Mouse (Mus musculus): ENCODE results near the gene Ifnk. TPM values are rescaled to one million over a fixed set of nuclear protein-coding genes. Genes with fewer than 3 reads are reported as not detected.

The Ifnk gene
- polyA plus RNA-seq, 1 experiment from 2014 or later = 0.26 TPM

DNA sequence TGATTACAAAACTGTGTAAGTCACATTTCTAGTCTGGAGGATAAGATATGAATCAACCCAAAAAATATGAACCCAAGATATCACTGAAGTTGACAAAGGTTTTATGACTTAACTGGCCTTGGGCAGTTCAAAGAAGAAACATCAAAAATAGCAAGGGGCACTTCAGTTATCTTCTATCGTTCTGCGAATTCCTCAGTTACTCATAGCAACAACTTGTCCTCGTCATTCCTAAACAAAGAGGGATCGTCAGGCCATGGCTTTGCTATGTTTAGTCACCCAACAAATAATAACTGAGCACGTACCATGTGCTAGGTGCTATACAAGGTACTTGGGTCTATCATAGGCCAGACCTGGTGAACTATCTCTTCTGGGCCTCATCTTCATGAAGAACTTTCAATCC is 5.3 kb upstream of the Ifnk start:
- Histone ChIP-seq H3K27ac (no peak overlapping the region), H3K36me3 (no peaks in the 10 kb centered on the region), H3K9me3 (no peaks in the 10 kb centered on the region), H3K4me3 (no peak overlapping the region), H3K4me1 (replicated peaks) (no peaks in the 10 kb centered on the region), H3K27me3 (ENCODE audit: insufficient read depth, poor library complexity, severe bottlenecking) (no peaks in the 10 kb centered on the region)
- DNase-seq (ENCODE audit: low spot score) = no peak
- 93% methylated on average over 5 of the region's 5 CpGs for WGBS

DNA sequence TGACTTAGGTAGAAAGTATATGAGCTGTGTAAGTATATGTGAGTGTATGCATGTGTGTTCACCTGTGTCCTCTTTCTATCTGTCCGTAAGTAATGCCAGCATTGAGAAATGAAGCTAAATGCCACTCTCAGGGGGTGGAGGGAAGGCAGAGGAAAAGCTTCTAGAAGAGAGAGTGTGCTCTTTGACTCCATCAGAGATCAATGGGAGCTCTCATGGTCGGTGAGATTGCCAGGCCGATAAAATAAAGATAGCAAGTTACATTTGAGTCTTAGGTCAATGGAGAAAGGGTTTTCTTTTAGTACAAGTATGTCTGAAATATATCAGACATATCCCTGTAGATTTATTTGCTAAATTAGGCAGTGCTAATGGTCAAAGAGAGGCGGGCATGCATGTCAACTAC is 3.5 kb upstream of the Ifnk start:
- Histone ChIP-seq H3K9me3 (no peaks in the 10 kb centered on the region), H3K4me1 (replicated peaks) (peaks cover 2% of the 10 kb centered on the region; the same call in 1 of the 2 replicates), H3K27me3 (ENCODE audit: insufficient read depth, poor library complexity, severe bottlenecking) (no peaks in the 10 kb centered on the region), H3K27ac (no peak overlapping the region), H3K36me3 (no peaks in the 10 kb centered on the region), H3K4me3 (no peak overlapping the region)
- no peak for DNase-seq (ENCODE audit: low spot score)
- WGBS = 89% methylated on average over 4 of the region's 4 CpGs

DNA sequence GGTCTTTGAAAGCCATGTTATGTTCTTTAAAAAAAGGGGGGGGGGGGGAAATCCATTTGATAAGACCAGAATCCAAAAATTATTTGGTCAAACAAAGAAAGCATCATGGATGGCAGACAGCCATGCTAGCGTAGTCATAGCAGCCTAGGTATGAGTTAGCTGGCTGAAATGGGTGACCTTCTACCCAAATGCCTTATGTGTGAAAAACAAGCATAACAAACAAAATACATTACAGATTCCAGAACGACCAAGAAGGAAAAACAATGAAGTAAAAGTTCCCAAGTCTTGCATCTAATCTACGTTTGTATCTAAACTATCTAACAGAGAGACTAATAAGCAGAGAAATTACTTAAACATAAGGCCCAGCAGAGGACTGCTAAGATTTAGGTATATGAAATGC is 1.1 kb upstream of the Ifnk start:
- no peaks in the 10 kb centered on the region for H3K9me3 ChIP-seq
- no peak for DNase-seq (ENCODE audit: low spot score)
- no peaks in the 10 kb centered on the region for H3K27me3 ChIP-seq (ENCODE audit: insufficient read depth, poor library complexity, severe bottlenecking)
- no peak overlapping the region for H3K4me3 ChIP-seq
- H3K27ac ChIP-seq = no peak overlapping the region
- 85% methylated on average over 3 of the region's 3 CpGs for WGBS
- H3K4me1 ChIP-seq (replicated peaks) = peaks cover 25% of the 10 kb centered on the region
- no peaks in the 10 kb centered on the region for H3K36me3 ChIP-seq

DNA sequence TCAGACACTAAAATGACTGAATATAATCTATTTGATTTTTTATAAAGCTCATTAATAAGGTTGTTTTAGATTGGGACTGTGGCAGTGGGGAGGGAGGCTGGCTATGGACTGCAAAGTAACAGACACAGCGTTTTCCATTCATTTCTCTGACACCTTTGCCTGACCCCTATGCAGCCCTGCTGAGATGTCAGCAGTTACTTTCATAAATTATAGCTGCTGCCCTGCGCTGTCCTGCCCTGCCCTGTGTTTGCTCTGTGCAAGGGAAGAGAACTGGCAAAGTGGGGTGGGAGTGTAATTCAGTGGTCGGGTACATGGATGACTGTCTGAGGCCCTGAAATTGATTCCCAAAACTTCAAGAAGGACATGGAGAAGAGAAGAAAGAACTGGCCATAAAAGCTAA is 2.2 kb downstream of the Ifnk start:
- no peak overlapping the region for H3K4me3 ChIP-seq
- H3K9me3 ChIP-seq = no peaks in the 10 kb centered on the region
- H3K36me3 ChIP-seq = no peaks in the 10 kb centered on the region
- no peak for DNase-seq (ENCODE audit: low spot score)
- H3K27me3 ChIP-seq (ENCODE audit: insufficient read depth, poor library complexity, severe bottlenecking) = peaks cover 8% of the 10 kb centered on the region; the same call in 1 of the 2 replicates
- H3K4me1 ChIP-seq (replicated peaks) = peaks cover 44% of the 10 kb centered on the region
- no peak overlapping the region for H3K27ac ChIP-seq
- WGBS = 25% methylated on average over 3 of the region's 3 CpGs

DNA sequence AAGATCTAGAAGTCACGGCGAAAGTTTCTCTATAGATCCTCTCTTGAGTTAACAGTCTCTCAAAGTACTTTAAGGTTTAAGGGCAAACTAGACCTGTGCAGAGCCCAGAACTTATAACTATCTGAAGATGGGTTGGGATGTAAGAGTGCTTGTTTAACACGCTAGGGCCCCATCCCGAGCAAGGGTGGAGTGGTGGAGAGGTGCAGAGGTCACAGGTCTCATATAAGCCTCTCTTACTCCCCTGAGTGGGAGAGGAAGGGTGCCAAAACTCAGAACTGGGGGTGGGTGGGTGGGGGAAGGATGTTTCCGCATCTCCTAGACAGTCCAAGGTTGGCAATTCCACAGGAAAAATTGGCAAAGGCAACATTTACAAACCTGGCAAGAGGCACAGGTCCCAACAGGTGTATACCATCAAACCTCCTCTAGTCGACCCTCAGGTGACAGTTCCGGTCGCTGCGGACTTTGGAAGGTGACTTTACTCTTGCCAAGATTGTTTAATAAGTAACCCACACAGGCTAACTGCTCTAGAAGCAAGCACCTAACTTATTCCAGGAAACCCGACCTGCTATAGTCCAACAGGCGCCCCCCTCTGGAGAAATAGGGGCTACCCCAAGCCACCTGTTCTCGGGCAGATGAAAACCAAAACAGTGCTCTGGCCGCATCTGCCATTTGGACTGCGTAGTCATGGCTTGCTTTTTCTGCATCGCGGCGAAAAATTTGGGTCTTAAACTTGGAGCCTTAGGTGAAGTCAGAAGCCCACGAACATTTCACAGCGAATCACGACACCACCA is 3.5 kb downstream of the Ifnk start:
- peak overlapping the region; percentile 92 for H3K27ac ChIP-seq
- no peaks in the 10 kb centered on the region for H3K9me3 ChIP-seq
- H3K36me3 ChIP-seq = no peaks in the 10 kb centered on the region
- H3K4me1 ChIP-seq (replicated peaks) = peaks cover 44% of the 10 kb centered on the region
- peak overlapping the region; percentile 75 for H3K4me3 ChIP-seq
- H3K27me3 ChIP-seq (ENCODE audit: insufficient read depth, poor library complexity, severe bottlenecking) = peaks cover 9% of the 10 kb centered on the region; the same call in 1 of the 2 replicates
- 24% methylated on average over 20 of the region's 20 CpGs for WGBS
- DNase-seq (ENCODE audit: low spot score) = peak; percentile 59

DNA sequence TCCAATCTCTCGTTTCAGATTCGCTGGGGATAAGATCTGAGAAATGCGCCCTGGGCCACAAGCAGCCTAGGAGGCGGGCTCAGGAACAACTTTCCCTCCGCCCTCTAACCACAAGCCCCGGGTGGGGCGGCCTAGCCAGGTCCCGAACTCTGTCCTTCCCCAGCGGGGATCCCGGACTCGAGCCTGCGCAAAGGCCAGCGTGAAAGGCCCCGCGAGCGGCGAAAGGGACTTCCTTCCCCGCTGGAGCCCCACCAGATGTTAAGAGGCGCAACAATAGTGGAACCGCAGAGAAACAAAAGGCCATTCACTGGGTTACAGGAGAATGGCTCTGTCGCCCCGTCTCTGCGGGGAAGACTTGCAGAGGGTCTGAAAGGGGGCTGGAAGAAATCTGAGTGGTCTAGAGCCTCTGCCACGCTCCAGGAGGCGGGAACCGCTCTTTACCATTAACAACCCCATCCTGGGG is 4.3 kb downstream of the Ifnk start:
- Histone ChIP-seq H3K36me3 (no peaks in the 10 kb centered on the region), H3K4me3 (peak overlapping the region; percentile 75), H3K9me3 (no peaks in the 10 kb centered on the region), H3K27me3 (ENCODE audit: insufficient read depth, poor library complexity, severe bottlenecking) (peaks cover 9% of the 10 kb centered on the region; the same call in 1 of the 2 replicates), H3K4me1 (replicated peaks) (peaks cover 44% of the 10 kb centered on the region), H3K27ac (peak overlapping the region; percentile 92)
- DNase-seq (ENCODE audit: low spot score) = peak; percentile 84
- under 1% methylated on average over 26 of the region's 26 CpGs for WGBS

DNA sequence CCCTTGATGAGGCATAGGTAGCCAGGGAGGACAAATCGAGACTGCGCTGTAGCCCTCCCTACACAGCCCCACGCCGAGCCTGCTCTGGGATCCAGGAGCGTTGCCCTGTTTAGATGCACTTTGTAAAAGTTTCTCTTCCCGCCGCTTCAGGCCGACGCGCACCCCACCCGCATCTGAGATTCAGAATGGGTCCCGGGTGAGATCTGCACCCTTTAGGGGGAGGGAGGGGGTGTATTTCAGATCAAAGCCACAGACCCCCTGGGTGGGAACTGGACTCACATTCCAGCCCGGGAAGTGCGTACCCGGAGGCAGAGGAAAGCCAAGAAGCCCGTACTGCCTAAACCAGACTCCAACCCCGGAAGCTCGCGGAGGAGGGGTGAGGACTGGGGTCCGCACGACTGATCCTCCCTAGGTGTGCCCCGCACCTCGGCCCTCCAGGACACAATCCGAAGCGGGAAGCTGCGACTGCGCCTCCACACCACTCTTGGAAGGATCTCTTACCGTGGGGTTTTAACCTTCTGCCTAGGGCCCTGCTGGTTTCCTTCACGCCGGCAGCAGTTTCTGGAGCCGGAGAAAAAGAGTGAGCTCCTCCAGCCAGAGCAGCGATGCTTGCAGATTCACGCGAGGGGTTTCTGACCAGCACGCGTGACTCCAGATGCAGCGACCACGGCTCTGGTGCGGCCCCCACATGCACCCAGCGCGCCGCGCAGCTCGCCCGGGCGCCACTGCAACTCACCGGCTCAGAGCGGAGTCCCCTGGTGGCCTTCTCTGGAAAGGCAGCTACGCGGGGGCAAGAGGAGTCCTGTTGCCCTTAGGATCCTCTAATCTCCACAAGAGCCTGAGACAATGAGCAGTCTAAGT is 5.1 kb downstream of the Ifnk start, which contains the start of gene Mob3b:
TSS of gene Mob3b (minus strand) at position 734 of the 861 bp plus-strand sequence.
- Histone ChIP-seq H3K9me3 (no peaks in the 10 kb centered on the region), H3K36me3 (no peaks in the 10 kb centered on the region), H3K27ac (peak within 1 kb of the TSS; percentile 92), H3K27me3 (ENCODE audit: insufficient read depth, poor library complexity, severe bottlenecking) (peaks cover 9% of the 10 kb centered on the region; the same call in 1 of the 2 replicates), H3K4me3 (peak within 1 kb of the TSS; percentile 75), H3K4me1 (replicated peaks) (peaks cover 44% of the 10 kb centered on the region)
- under 1% methylated on average over 50 of the region's 50 CpGs for WGBS
- peak; percentile 89 for DNase-seq (ENCODE audit: low spot score)

DNA sequence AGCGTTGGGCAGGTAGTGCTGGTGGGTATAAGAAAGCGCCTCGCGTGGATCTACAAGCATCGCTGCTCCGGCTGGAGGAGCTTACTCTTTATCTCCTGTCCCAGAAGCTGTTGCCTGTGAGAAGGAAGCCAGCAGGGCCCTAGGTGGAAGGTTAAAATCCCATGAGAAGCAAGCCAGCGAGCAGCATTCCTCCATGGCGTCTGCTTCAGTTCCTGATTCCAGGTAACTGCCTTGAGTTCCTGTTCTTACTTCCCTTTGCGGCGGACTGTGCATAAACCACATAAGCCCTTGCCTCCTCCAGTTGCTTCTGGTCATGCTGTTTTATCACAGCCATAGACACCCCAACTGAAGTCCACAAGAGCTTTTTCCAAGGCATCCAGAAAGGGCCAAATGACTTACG is 6.0 kb downstream of the Ifnk start:
- Histone ChIP-seq H3K27me3 (ENCODE audit: insufficient read depth, poor library complexity, severe bottlenecking) (peaks cover 9% of the 10 kb centered on the region; the same call in 1 of the 2 replicates), H3K4me1 (replicated peaks) (peaks cover 44% of the 10 kb centered on the region), H3K9me3 (no peaks in the 10 kb centered on the region), H3K4me3 (no peak overlapping the region), H3K36me3 (no peaks in the 10 kb centered on the region), H3K27ac (no peak overlapping the region)
- 66% methylated on average over 11 of the region's 11 CpGs for WGBS
- peak; percentile 4 for DNase-seq (ENCODE audit: low spot score)

DNA sequence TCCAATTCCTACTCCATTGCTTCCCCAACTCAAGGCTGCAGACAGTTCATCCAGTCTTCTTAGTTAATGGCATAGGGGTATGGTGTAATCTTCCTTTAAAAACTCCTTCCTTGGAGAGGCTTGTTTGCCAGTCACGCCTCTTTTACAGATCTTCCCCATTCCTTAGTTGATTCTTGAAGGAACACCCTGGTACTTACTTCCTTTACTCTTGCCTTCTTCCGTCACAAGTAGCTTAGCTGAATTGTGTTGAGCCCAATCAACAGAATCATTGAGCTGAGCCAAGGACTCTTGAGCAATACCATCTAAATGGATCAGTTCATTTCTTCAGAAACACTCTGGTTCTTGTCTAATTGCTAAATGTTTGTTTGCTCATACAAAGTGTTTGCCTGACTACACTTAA is 13.4 kb downstream of the Ifnk start:
- Histone ChIP-seq H3K4me1 (replicated peaks) (no peaks in the 10 kb centered on the region), H3K4me3 (no peak overlapping the region), H3K27me3 (ENCODE audit: insufficient read depth, poor library complexity, severe bottlenecking) (no peaks in the 10 kb centered on the region), H3K9me3 (no peaks in the 10 kb centered on the region), H3K27ac (no peak overlapping the region), H3K36me3 (no peaks in the 10 kb centered on the region)
- 87% methylated on average over 2 of the region's 2 CpGs for WGBS
- DNase-seq (ENCODE audit: low spot score) = no peak

DNA sequence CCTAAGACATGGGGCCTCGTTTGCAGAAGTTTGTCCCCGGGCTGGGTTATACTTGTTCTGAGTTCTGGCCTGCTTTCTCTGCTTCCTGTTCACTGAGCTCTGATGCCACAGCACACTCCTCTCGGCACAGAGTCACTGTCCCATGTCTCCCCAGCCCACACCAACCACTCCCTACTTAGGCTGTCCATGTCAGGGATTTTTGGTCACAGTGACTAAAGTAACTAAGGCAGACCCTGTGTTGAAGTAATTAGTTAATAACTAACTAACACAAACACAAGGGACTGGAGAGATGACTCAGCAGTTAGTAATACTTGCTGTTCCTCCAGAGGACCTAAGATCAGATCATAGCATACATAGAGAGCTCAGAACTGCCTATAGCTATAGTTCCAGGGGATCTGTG is 14.1 kb downstream of the Ifnk start:
- WGBS = 86% methylated on average over 3 of the region's 3 CpGs
- H3K4me3 ChIP-seq = no peak overlapping the region
- no peaks in the 10 kb centered on the region for H3K9me3 ChIP-seq

DNA sequence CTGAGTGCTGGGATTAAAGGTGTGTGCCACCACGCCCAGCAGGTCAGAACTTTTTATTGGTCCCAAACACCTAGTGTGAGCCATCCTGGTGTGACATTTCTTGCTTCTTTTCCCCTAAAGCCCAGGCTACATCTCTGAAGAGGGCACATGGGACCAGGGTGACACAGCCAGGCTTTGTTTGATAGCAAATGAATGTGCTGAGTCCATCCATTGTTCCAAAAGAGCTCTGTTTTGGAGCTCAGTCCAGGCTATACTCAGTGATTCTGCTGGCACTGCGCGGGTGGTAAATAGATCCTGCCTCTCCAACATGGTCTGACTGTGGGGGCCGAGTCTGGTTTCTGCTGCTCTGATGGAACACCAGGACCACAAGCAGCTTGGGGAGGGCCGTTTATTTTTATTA is 16.0 kb downstream of the Ifnk start:
- Histone ChIP-seq H3K9me3 (no peaks in the 10 kb centered on the region), H3K36me3 (no peaks in the 10 kb centered on the region), H3K27me3 (ENCODE audit: insufficient read depth, poor library complexity, severe bottlenecking) (no peaks in the 10 kb centered on the region), H3K27ac (no peak overlapping the region), H3K4me3 (no peak overlapping the region), H3K4me1 (replicated peaks) (no peaks in the 10 kb centered on the region)
- DNase-seq (ENCODE audit: low spot score) = no peak
- WGBS = 81% methylated on average over 5 of the region's 5 CpGs

More for the DNA sequence above, 14.1 kb downstream of the Ifnk start:
- DNase-seq (ENCODE audit: low spot score) = no peak
- Histone ChIP-seq H3K27me3 (ENCODE audit: insufficient read depth, poor library complexity, severe bottlenecking) (no peaks in the 10 kb centered on the region), H3K4me1 (replicated peaks) (no peaks in the 10 kb centered on the region), H3K36me3 (no peaks in the 10 kb centered on the region), H3K27ac (no peak overlapping the region)

DNA sequence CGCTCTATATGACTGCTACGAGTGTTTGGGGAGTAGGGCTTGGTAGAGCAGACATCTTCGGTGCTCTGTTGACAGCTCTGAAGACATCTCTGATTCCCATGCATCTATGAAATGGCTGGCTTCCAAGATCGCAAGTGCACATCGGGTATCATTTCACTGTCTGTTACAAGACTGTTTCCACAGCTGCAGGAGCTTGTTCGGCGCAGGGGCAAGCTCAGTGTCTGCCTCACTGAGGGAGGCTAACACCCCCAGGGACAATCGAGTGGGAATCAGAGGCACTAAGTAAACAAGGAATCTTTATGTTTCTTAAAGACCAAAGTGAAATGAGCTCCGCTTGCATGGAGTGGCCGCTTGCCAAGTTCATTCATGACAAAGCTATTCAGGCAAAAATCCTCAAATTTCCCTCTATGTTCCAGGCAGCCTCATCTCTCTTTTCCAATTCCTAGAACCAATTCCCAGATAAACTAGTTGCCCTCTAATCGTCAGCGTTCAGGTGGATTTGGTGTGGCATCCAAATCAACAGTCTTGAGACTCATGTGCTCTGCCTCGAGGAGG is 17.8 kb downstream of the Ifnk start:
- no peaks in the 10 kb centered on the region for H3K4me1 ChIP-seq (replicated peaks)
- H3K36me3 ChIP-seq = no peaks in the 10 kb centered on the region
- H3K4me3 ChIP-seq = no peak overlapping the region
- DNase-seq (ENCODE audit: low spot score) = no peak
- no peaks in the 10 kb centered on the region for H3K9me3 ChIP-seq
- no peaks in the 10 kb centered on the region for H3K27me3 ChIP-seq (ENCODE audit: insufficient read depth, poor library complexity, severe bottlenecking)
- WGBS = 81% methylated on average over 13 of the region's 13 CpGs
- no peak overlapping the region for H3K27ac ChIP-seq
